Mouse (Mus musculus) midbrain, embryonic 15.5 days (tissue): Measurements from ENCODE around the gene Tbl2. TPM values are rescaled to one million over a fixed set of nuclear protein-coding genes. Genes with fewer than 3 reads are reported as not detected.
A peak's percentile ranks its signal among the peaks of the same experiment; 100 is the strongest.

Experiments used
- ATAC-seq: fragments of 200-750 bp; cut with Nextera tagmentation; replicated peaks from 2 replicates; pipeline ENCODE4 v1.8.0; 2017; ENCODE audit warnings: moderate TSS enrichment
- H3K27ac ChIP-seq: fragments of 300-500 bp; sonication (generic); 2 replicates; pipeline ENCODE4 v1.5.1; 2015; ENCODE audit warnings: mild to moderate bottlenecking, inconsistent platforms
- H3K27me3 ChIP-seq: fragments of 300-500 bp; sonication (generic); replicated peaks from 2 replicates; pipeline ENCODE4 v1.6.1; 2015; ENCODE audit warnings: inconsistent platforms
- H3K36me3 ChIP-seq: fragments of 300-500 bp; sonication (generic); replicated peaks from 2 replicates; pipeline ENCODE4 v1.6.1; 2015; ENCODE audit warnings: inconsistent platforms
- H3K4me1 ChIP-seq: fragments of 300-500 bp; sonication (generic); 2 replicates; pipeline ENCODE4 v1.6.1; 2015; ENCODE audit warnings: inconsistent platforms
- H3K4me2 ChIP-seq: fragments of 300-500 bp; sonication (generic); 2 replicates; pipeline ENCODE4 v1.6.1; 2015; ENCODE audit warnings: inconsistent platforms, mild to moderate bottlenecking, moderate library complexity
- H3K4me3 ChIP-seq: fragments of 300-500 bp; sonication (generic); 2 replicates; pipeline ENCODE4 v1.5.1; 2015; ENCODE audit warnings: mild to moderate bottlenecking, inconsistent platforms
- H3K9ac ChIP-seq: fragments of 300-500 bp; sonication (generic); 2 replicates; pipeline ENCODE4 v1.6.1; 2015; ENCODE audit warnings: mild to moderate bottlenecking, inconsistent platforms
- H3K9me3 ChIP-seq: fragments of 300-500 bp; sonication (generic); 2 replicates; pipeline ENCODE4 v1.6.1; 2016; ENCODE audit warnings: inconsistent platforms
- WGBS: fragments of 180-500 bp; shearing (Covaris S2); methylation state at CpG from one replicate; pipeline ENCODE4 v1.1.7; 2015; ENCODE audit warnings: mixed read lengths; 5-methylcytosine and 5-hydroxymethylcytosine counted together
- polyA plus RNA-seq: library from polyadenylated mRNA; unstranded; fragments of >200 nt; fragmentation: Nextera tagmentation; extraction: Ambion mirVana; gene quantifications from 2 replicates; pipeline ENCODE4 v1.2.1, GENCODE M21; 2015

Tbl2 gene
- polyA plus RNA-seq: 13.2 and 13.4 TPM in 2 replicates

- H3K27ac ChIP-seq: peak within 1 kb of the TSS; percentile 83
These were observed at the start of gene Tbl2 for GRCm38 (mm10) chr5:135149053-135149819. Gene Tbl2 (plus strand): TSS chr5:135149657.

DNA sequence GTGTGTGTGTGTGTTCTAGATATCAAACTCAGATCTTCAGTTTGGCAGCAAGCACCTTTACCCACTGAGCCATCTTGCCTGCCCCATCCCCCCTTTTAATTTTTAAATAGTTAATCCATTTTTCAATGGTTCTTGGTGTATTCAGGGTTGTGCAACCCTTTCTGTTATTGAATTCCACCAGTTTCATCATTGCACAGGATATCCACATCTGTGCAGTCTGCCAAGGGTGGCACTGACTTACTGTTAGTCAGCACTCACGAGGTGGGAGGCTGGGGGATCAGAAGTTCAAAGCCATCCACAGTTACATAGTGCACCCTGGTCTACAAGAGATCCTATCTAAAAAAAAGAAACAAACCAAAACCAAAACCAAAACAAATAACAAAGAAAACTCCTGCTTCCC lies 48.5 kb upstream of the Tbl2 start:
- H3K27ac ChIP-seq: no peak overlapping the region
- peaks cover 17% of the 10 kb centered on the region for H3K27me3 ChIP-seq
- no peaks in the 10 kb centered on the region for H3K9me3 ChIP-seq
- no peak overlapping the region for H3K4me2 ChIP-seq
- no peak for ATAC-seq
- WGBS: 69% methylated on average over 1 of the region's 1 CpGs
- no peak overlapping the region for H3K9ac ChIP-seq
- H3K4me1 ChIP-seq: no peaks in the 10 kb centered on the region
- H3K4me3 ChIP-seq: no peak overlapping the region
- H3K36me3 ChIP-seq: no peaks in the 10 kb centered on the region

More at GRCm38 (mm10) chr5:135149053-135149819, at the start of gene Tbl2:
- Histone ChIP-seq H3K4me3 (peak within 1 kb of the TSS; percentile 67), H3K36me3 (no peaks in the 10 kb centered on the region), H3K9me3 (no peaks in the 10 kb centered on the region), H3K27me3 (no peaks in the 10 kb centered on the region), H3K9ac (peak within 1 kb of the TSS; percentile 61), H3K4me1 (peaks cover 16% of the 10 kb centered on the region), H3K4me2 (peak within 1 kb of the TSS; percentile 71)
- WGBS: under 1% methylated on average over 62 of the region's 63 CpGs
- ATAC-seq: peak; percentile 97

- Histone ChIP-seq H3K4me1 (peaks cover 14% of the 10 kb centered on the region), H3K4me2 (no peak overlapping the region), H3K4me3 (no peak overlapping the region), H3K9ac (no peak overlapping the region), H3K9me3 (no peaks in the 10 kb centered on the region), H3K36me3 (no peaks in the 10 kb centered on the region), H3K27me3 (peaks cover 44% of the 10 kb centered on the region), H3K27ac (no peak overlapping the region)
- WGBS: 66% methylated on average over 11 of the region's 11 CpGs
- ATAC-seq: no peak
These were observed 45.3 kb upstream of the Tbl2 start for GRCm38 (mm10) chr5:135103999-135104660.

DNA sequence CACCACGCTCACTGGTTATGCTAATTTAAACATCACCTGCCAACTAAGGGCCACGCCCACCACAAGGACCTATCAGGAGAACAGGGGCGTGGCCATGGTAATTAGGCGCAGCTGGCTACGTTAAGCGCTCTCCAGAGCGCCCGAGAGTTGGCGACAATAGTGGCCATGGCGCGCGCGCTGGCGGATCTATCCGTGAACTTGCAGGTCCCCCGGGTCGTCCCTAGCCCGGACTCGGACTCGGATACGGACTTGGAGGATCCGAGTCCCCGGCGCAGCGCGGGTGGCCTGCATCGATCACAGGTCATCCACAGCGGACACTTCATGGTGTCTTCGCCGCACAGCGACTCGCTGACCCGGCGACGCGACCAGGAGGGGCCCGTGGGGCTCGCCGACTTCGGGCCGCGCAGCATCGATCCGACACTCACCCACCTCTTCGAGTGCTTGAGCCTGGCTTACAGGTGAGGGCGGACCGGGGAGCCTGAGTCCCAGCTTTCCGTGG lies 42.6 kb upstream of the Tbl2 start:
- H3K4me3 ChIP-seq: peak overlapping the region; percentile 45
- H3K4me2 ChIP-seq: peak overlapping the region; percentile 80
- H3K9ac ChIP-seq: peak overlapping the region; percentile 32; the same call in 1 of the 2 replicates
- peak; percentile 80 for ATAC-seq
- H3K9me3 ChIP-seq: no peaks in the 10 kb centered on the region
- peaks cover 50% of the 10 kb centered on the region for H3K27me3 ChIP-seq
- peaks cover 14% of the 10 kb centered on the region for H3K4me1 ChIP-seq
- WGBS: 0% methylated on average over 48 of the region's 48 CpGs
- H3K36me3 ChIP-seq: no peaks in the 10 kb centered on the region
- no peak overlapping the region for H3K27ac ChIP-seq

DNA sequence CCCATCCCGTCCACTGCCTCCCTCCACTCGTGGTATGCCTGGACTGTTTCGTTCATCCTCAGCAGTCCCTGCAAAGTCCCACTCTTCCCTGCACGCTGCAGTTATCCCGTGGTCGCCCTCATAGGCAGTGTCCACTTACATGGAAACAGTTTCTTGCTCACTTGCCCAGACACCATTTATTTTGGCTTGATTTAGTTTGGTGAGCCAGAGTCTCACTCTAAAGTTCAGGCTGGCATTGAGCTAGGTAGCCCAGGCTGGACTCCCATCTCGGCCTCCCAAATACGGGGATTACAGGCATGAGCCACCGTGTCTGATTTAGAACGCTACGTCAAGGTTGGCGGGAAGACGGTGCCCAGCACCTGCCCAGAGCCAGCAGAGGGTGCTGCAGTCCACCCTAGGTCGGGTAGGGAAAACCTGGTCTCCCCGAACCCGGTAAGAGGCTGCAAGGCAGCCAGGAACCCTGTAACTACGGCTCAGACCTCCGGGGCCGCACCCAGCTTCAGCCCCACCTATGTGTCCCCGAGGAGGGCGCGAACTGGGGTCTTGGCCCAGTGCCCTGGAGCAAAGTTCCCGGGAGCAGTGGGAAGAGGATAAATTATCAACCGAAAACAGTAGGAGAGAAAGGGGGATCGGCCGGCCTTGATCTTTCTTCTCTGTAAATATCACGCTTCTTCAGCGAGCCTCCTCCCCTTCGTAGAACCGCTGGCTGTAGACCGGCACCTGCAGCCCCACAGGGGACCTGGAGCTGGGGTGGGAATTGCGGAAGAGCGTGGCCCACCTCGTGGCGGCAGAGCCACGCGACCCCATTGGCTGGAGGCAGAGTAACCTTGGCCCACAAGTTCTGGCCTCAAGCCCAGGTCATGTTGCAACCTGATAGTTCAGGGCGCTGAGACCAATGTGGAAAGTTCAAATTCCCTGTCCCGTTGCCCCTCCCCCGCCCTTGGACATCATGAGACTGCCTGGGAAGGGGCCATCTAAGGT lies 41.6 kb upstream of the Tbl2 start:
- Histone ChIP-seq H3K27ac (no peak overlapping the region), H3K36me3 (no peaks in the 10 kb centered on the region), H3K4me2 (peak overlapping the region; percentile 80), H3K27me3 (peaks cover 50% of the 10 kb centered on the region), H3K4me1 (peaks cover 14% of the 10 kb centered on the region), H3K9ac (no peak overlapping the region), H3K4me3 (peak overlapping the region; percentile 45), H3K9me3 (no peaks in the 10 kb centered on the region)
- 12% methylated on average over 40 of the region's 40 CpGs for WGBS
- ATAC-seq: no peak

GRCm38 (mm10) chr5:135109017-135109416 lies 40.4 kb upstream of the Tbl2 start:
- WGBS: 69% methylated on average over 6 of the region's 6 CpGs

GRCm38 (mm10) chr5:135109426-135109825 lies 40.0 kb upstream of the Tbl2 start:
- Histone ChIP-seq H3K9me3 (no peaks in the 10 kb centered on the region), H3K4me2 (no peak overlapping the region), H3K9ac (no peak overlapping the region), H3K4me1 (peaks cover 14% of the 10 kb centered on the region), H3K4me3 (no peak overlapping the region), H3K36me3 (no peaks in the 10 kb centered on the region), H3K27me3 (peaks cover 45% of the 10 kb centered on the region), H3K27ac (no peak overlapping the region)
- WGBS: 95% methylated on average over 3 of the region's 3 CpGs
- no peak for ATAC-seq

More at GRCm38 (mm10) chr5:135109017-135109416, 40.4 kb upstream of the Tbl2 start:
- Histone ChIP-seq H3K4me1 (peaks cover 14% of the 10 kb centered on the region), H3K36me3 (no peaks in the 10 kb centered on the region), H3K9ac (no peak overlapping the region), H3K9me3 (no peaks in the 10 kb centered on the region), H3K4me3 (no peak overlapping the region), H3K27me3 (peaks cover 49% of the 10 kb centered on the region), H3K27ac (no peak overlapping the region), H3K4me2 (no peak overlapping the region)
- ATAC-seq: no peak

DNA sequence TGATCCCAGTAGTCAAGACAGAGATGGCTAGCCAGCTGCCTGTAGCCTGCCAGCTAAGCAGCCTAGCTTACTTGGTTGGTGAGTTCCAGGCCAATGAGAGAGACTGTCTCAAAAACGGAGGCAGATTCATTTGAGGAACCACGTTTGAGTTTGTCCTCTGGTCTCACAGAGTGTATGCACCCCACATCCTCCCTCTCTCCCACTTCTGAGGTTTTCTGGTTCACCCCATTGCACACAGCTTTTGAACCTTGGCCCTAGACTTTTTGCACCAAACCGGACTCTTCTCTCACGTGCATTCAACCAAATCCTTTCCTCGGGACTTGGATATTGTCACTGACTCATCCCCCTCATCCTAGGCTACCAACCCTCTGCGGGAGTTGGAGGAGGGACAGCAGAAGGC lies 39.5 kb upstream of the Tbl2 start:
- Histone ChIP-seq H3K27ac (no peak overlapping the region), H3K4me3 (no peak overlapping the region), H3K4me2 (no peak overlapping the region), H3K4me1 (peaks cover 14% of the 10 kb centered on the region), H3K9me3 (no peaks in the 10 kb centered on the region), H3K27me3 (peaks cover 42% of the 10 kb centered on the region), H3K36me3 (no peaks in the 10 kb centered on the region), H3K9ac (no peak overlapping the region)
- no peak for ATAC-seq
- WGBS: 56% methylated on average over 6 of the region's 6 CpGs

- Histone ChIP-seq H3K27me3 (peaks cover 9% of the 10 kb centered on the region), H3K4me3 (no peak overlapping the region), H3K4me2 (no peak overlapping the region), H3K4me1 (no peaks in the 10 kb centered on the region), H3K9me3 (no peaks in the 10 kb centered on the region), H3K27ac (no peak overlapping the region), H3K36me3 (no peaks in the 10 kb centered on the region), H3K9ac (no peak overlapping the region)
- ATAC-seq: no peak
- WGBS: 81% methylated on average over 12 of the region's 12 CpGs
These were observed 35.7 kb upstream of the Tbl2 start for GRCm38 (mm10) chr5:135113782-135114181.

GRCm38 (mm10) chr5:135115241-135115640 lies 34.2 kb upstream of the Tbl2 start:
- no peaks in the 10 kb centered on the region for H3K9me3 ChIP-seq
- H3K27ac ChIP-seq: no peak overlapping the region
- H3K9ac ChIP-seq: no peak overlapping the region
- no peak overlapping the region for H3K4me2 ChIP-seq
- H3K36me3 ChIP-seq: no peaks in the 10 kb centered on the region
- H3K4me3 ChIP-seq: no peak overlapping the region
- 92% methylated on average over 8 of the region's 8 CpGs for WGBS
- H3K27me3 ChIP-seq: no peaks in the 10 kb centered on the region; the same call in 1 of the 2 replicates
- no peaks in the 10 kb centered on the region for H3K4me1 ChIP-seq
- ATAC-seq: no peak

- Histone ChIP-seq H3K9ac (no peak overlapping the region), H3K27me3 (no peaks in the 10 kb centered on the region), H3K9me3 (no peaks in the 10 kb centered on the region), H3K4me3 (no peak overlapping the region), H3K36me3 (no peaks in the 10 kb centered on the region), H3K27ac (no peak overlapping the region), H3K4me2 (no peak overlapping the region), H3K4me1 (no peaks in the 10 kb centered on the region)
- 34% methylated on average over 6 of the region's 6 CpGs for WGBS
- no peak for ATAC-seq
These were observed 30.8 kb upstream of the Tbl2 start for GRCm38 (mm10) chr5:135118589-135119081.
